Mouse (Mus musculus): Measurements from ENCODE around the gene Zfp341. TPM values are rescaled to one million over a fixed set of nuclear protein-coding genes. Genes with fewer than 3 reads are reported as not detected.

Gene Zfp341
- polyA plus RNA-seq, 2 experiments = 1.1 to 3.6 TPM

DNA sequence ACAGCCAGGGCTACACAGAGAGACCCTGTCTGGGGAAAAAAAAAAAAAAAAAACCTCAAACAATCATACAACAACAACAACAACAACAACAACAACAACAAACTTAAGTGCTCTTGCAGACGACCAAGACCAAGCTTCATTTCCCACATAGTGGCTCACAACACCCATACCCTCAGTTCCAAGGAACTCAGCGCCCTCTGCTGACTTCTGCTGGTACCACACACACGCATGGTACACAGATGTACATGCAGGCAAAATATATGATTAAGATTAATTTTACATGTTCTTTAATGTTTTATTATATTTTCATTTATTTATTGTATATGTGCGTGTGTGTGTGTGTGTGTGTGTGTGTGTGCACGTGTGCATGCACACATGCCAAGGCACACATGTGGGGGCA is 26.7 kb upstream of the Zfp341 start:
- H3K4me3 ChIP-seq (ENCODE audit: insufficient read depth in 1 of 2, low read depth in 2 of 2, low read length in 2 of 2) = no peak overlapping the region
- H3K9ac ChIP-seq (replicated peaks) = no peak overlapping the region
- no peak overlapping the region for H3K27ac ChIP-seq
- no peak for DNase-seq (ENCODE audit: low read depth in 3 of 3, low spot score in 3 of 3)
- H3K9me3 ChIP-seq (ENCODE audit: control insufficient read depth, low read length) = no peaks in the 10 kb centered on the region
- H3K4me1 ChIP-seq (replicated peaks; ENCODE audit: control insufficient read depth in 2 of 2, insufficient read depth in 2 of 2, low read length in 1 of 2) = peaks cover 0 to 18% of the 10 kb centered on the region in 2 experiments
- 57% methylated on average over 5 of the region's 5 CpGs for WGBS (ENCODE audit: insufficient replicate concordance)
- peaks cover 6% of the 10 kb centered on the region for H3K36me3 ChIP-seq (replicated peaks; ENCODE audit: control insufficient read depth, insufficient read depth, low read depth)
- no peak for ATAC-seq (ENCODE audit: insufficient read depth)
- no peaks in the 10 kb centered on the region for H3K27me3 ChIP-seq (ENCODE audit: control insufficient read depth, insufficient read depth, low read length)
- TF ChIP-seq CTCF (IDR thresholded peaks at IDR 0.05; ENCODE audit: low read depth) (peak; percentile 79), EP300 (IDR thresholded peaks at IDR 0.05; ENCODE audit: low read depth) (no peak)
- H3K4me2 ChIP-seq (ENCODE audit: low read depth) = no peak overlapping the region

DNA sequence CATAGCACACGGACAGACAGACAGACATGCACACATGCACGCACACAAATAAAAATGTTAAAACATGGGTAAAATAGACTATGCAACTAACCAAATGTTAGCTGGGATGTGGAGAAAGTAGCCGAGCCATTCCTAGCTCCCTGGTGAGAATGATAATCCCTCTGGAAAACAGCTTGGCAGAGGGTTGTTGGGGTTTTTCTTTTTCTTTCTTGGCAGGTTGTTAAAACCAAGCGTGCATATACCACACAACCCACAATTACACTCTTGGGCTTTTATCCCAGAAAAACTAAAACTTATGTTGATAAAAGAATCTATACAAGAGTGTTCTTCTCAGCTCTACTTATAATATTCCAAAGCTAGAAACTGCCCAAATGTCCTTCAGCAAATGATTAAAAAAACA is 24.0 kb upstream of the Zfp341 start:
- Histone ChIP-seq H3K27me3 (ENCODE audit: control insufficient read depth, insufficient read depth, low read length) (no peaks in the 10 kb centered on the region), H3K4me1 (replicated peaks; ENCODE audit: control insufficient read depth in 2 of 2, insufficient read depth in 2 of 2, low read length in 1 of 2) (peaks cover 0 to 4% of the 10 kb centered on the region in 2 experiments; a peak in 3 of 4 replicates), H3K4me2 (ENCODE audit: low read depth) (no peak overlapping the region), H3K27ac (no peak overlapping the region), H3K36me3 (replicated peaks; ENCODE audit: control insufficient read depth, insufficient read depth, low read depth) (peaks cover 6% of the 10 kb centered on the region), H3K9me3 (ENCODE audit: control insufficient read depth, low read length) (no peaks in the 10 kb centered on the region), H3K9ac (replicated peaks) (no peak overlapping the region), H3K4me3 (ENCODE audit: insufficient read depth in 1 of 2, low read depth in 2 of 2, low read length in 2 of 2) (no peak overlapping the region)
- WGBS (ENCODE audit: insufficient replicate concordance) = 80% methylated on average over 4 of the region's 4 CpGs
- ATAC-seq (ENCODE audit: insufficient read depth) = no peak
- no peak for DNase-seq (ENCODE audit: low read depth in 3 of 3, low spot score in 3 of 3)
- TF ChIP-seq CTCF (IDR thresholded peaks at IDR 0.05; ENCODE audit: low read depth) (no peak), EP300 (IDR thresholded peaks at IDR 0.05; ENCODE audit: low read depth) (no peak)

GRCm38 (mm10) chr2:154591239-154591638 is 21.9 kb upstream of the Zfp341 start:
- H3K27me3 ChIP-seq (ENCODE audit: control insufficient read depth, insufficient read depth, low read length) = no peaks in the 10 kb centered on the region
- no peak overlapping the region for H3K9ac ChIP-seq (replicated peaks)
- no peak overlapping the region for H3K4me2 ChIP-seq (ENCODE audit: low read depth)
- DNase-seq (ENCODE audit: low read depth in 3 of 3, low spot score in 3 of 3) (no peak), ATAC-seq (ENCODE audit: insufficient read depth) (no peak)
- H3K4me1 ChIP-seq (replicated peaks; ENCODE audit: control insufficient read depth in 2 of 2, insufficient read depth in 2 of 2, low read length in 1 of 2) = no peaks in the 10 kb centered on the region
- WGBS (ENCODE audit: insufficient replicate concordance) = 60% methylated on average over 3 of the region's 3 CpGs
- no peaks in the 10 kb centered on the region for H3K9me3 ChIP-seq (ENCODE audit: control insufficient read depth, low read length)
- TF ChIP-seq CTCF (IDR thresholded peaks at IDR 0.05; ENCODE audit: low read depth) (no peak), EP300 (IDR thresholded peaks at IDR 0.05; ENCODE audit: low read depth) (no peak)
- H3K4me3 ChIP-seq (ENCODE audit: insufficient read depth in 1 of 2, low read depth in 2 of 2, low read length in 2 of 2) = no peak overlapping the region
- H3K27ac ChIP-seq = no peak overlapping the region
- H3K36me3 ChIP-seq (replicated peaks; ENCODE audit: control insufficient read depth, insufficient read depth, low read depth) = peaks cover 6% of the 10 kb centered on the region

- Histone ChIP-seq H3K27ac (no peak overlapping the region), H3K4me2 (ENCODE audit: low read depth) (no peak overlapping the region), H3K4me3 (ENCODE audit: insufficient read depth in 1 of 2, low read depth in 2 of 2, low read length in 2 of 2) (no peak overlapping the region), H3K27me3 (ENCODE audit: control insufficient read depth, insufficient read depth, low read length) (no peaks in the 10 kb centered on the region), H3K9me3 (ENCODE audit: control insufficient read depth, low read length) (no peaks in the 10 kb centered on the region), H3K36me3 (replicated peaks; ENCODE audit: control insufficient read depth, insufficient read depth, low read depth) (no peaks in the 10 kb centered on the region; the same call in 1 of the 2 replicates), H3K9ac (replicated peaks) (no peak overlapping the region), H3K4me1 (replicated peaks; ENCODE audit: control insufficient read depth in 2 of 2, insufficient read depth in 2 of 2, low read length in 1 of 2) (no peaks in the 10 kb centered on the region)
- TF ChIP-seq CTCF (IDR thresholded peaks at IDR 0.05; ENCODE audit: low read depth) (peak; percentile 88), EP300 (IDR thresholded peaks at IDR 0.05; ENCODE audit: low read depth) (no peak)
- ATAC-seq (ENCODE audit: insufficient read depth) (no peak), DNase-seq (ENCODE audit: low read depth in 3 of 3, low spot score in 3 of 3) (no peak)
- WGBS (ENCODE audit: insufficient replicate concordance) = 52% methylated on average over 3 of the region's 3 CpGs
Observed at GRCm38 (mm10) chr2:154593025-154593424, 20.1 kb upstream of the Zfp341 start.

DNA sequence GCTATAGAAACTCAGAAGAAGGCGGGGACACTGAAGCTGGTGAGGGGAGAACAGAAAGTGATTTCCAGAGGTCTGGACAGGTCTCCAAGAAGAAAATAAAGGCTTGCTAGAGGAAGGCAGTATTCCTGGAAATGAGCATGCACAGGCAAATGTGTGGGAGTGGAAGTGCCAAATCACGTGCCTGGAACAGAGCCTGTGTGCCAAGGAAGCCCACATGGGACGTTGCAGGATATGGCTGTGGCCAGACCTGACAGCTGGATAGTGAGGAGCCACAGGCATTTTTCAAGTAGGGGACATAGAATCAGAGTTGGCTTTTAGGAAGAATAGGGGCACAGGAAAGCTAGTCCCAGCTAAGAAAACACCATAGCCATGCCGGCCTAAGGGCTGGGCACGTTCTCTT is 17.3 kb upstream of the Zfp341 start:
- Histone ChIP-seq H3K27ac (no peak overlapping the region), H3K4me2 (ENCODE audit: low read depth) (no peak overlapping the region), H3K4me3 (ENCODE audit: insufficient read depth in 1 of 2, low read depth in 2 of 2, low read length in 2 of 2) (no peak overlapping the region), H3K9me3 (ENCODE audit: control insufficient read depth, low read length) (no peaks in the 10 kb centered on the region), H3K9ac (replicated peaks) (no peak overlapping the region), H3K4me1 (replicated peaks; ENCODE audit: control insufficient read depth in 2 of 2, insufficient read depth in 2 of 2, low read length in 1 of 2) (0 out of 4 replicates have a peak, but pooled peaks cover 0 to 2% of the 10 kb centered on the region in 2 experiments), H3K36me3 (replicated peaks; ENCODE audit: control insufficient read depth, insufficient read depth, low read depth) (no peaks in the 10 kb centered on the region; the same call in 1 of the 2 replicates), H3K27me3 (ENCODE audit: control insufficient read depth, insufficient read depth, low read length) (no peaks in the 10 kb centered on the region)
- WGBS (ENCODE audit: insufficient replicate concordance) = 76% methylated on average over 5 of the region's 5 CpGs
- no peak for DNase-seq (ENCODE audit: low read depth in 3 of 3, low spot score in 3 of 3)
- ATAC-seq (ENCODE audit: insufficient read depth) = no peak
- TF ChIP-seq CTCF (IDR thresholded peaks at IDR 0.05; ENCODE audit: low read depth) (no peak), EP300 (IDR thresholded peaks at IDR 0.05; ENCODE audit: low read depth) (no peak)
